In the genomic region with DNA sequence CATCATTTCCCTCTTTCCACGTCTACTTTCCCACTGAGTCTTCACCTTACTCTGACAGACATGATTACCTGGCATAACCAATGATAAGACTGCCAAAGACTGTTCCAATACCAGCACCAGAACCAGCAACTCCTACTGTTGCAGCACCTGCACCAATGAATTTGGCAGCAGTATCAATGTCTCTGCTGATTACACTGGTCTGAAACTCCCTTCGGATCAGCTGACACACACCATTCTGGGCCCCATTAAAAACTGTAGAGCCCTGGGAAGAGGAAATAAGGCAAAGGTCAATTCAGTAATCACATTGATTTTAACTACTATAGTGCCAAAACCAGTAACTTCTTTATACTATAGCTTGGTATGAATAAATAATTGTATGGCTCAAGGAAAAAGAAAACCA, we compare ENCODE assay signal across 22 mouse cellular contexts. TPM values are rescaled to one million over a fixed set of nuclear protein-coding genes. Genes with fewer than 3 reads are reported as not detected.
A peak's percentile ranks its signal among the peaks of the same experiment; 100 is the strongest.
DNase-seq lines count a peak whose midpoint lies in the region; ATAC-seq and TF ChIP-seq lines count a peak whose summit lies in the region.
"Had no signal": no experiment of that assay in that cellular context is flagged by ENCODE, and none has a peak within 500 bp of the region (broad histone marks: within the 10 kb centered on the region; RNA-seq: fewer than 3 reads in every experiment).

No protein-coding gene starts in this region.

- H3K27ac ChIP-seq in heart, adult 2 months, result no peak overlapping the region
- H3K27ac ChIP-seq in kidney, postnatal 0 days, result no peak overlapping the region
- no peak overlapping the region for H3K27ac ChIP-seq in kidney, embryonic 15.5 days
- H3K27ac ChIP-seq in heart, postnatal 0 days (ENCODE audit: low read depth), result 0 out of 2 replicates have a peak overlapping the region, but pooled peaks have one; percentile 10
- H3K27ac ChIP-seq in liver, embryonic 15.5 days (replicated peaks), result no peak overlapping the region
- H3K27ac ChIP-seq in midbrain, embryonic 14.5 days (replicated peaks; ENCODE audit: low read depth, low read length), result no peak overlapping the region
- H3K27ac ChIP-seq: embryonic facial prominence, embryonic 15.5 days; forebrain, embryonic 13.5 days; hindbrain, embryonic 15.5 days; limb, embryonic 15.5 days; neural tube, embryonic 12.5 days; stomach, postnatal 0 days had no signal

- intact Hi-C loops in heart, adult 2 months (cut with DNase I), result no loop called here
- intact Hi-C loops in heart, postnatal 25 days (cut with DNase I), result no loop called here

- no peaks in the 10 kb centered on the region for H3K9me3 ChIP-seq in kidney, postnatal 0 days (replicated peaks; ENCODE audit: low read length)
- no peaks in the 10 kb centered on the region for H3K9me3 ChIP-seq in kidney, embryonic 15.5 days (replicated peaks)
- no peaks in the 10 kb centered on the region for H3K9me3 ChIP-seq in heart, postnatal 0 days (replicated peaks; ENCODE audit: control insufficient read depth, low read length)
- H3K9me3 ChIP-seq in liver, embryonic 15.5 days (replicated peaks), result no peaks in the 10 kb centered on the region
- H3K9me3 ChIP-seq in midbrain, embryonic 14.5 days (ENCODE audit: control insufficient read depth, low read length), result no peaks in the 10 kb centered on the region
- H3K9me3 ChIP-seq: embryonic facial prominence, embryonic 15.5 days; forebrain, embryonic 13.5 days; hindbrain, embryonic 15.5 days; limb, embryonic 15.5 days; megakaryocyte, embryonic 14.5 days; neural tube, embryonic 12.5 days had no signal

- ATAC-seq in kidney, postnatal 0 days (replicated peaks; ENCODE audit: low FRiP score, low read depth), result no peak
- no peak for ATAC-seq in kidney, embryonic 15.5 days (replicated peaks; ENCODE audit: low FRiP score)
- no peak for ATAC-seq in heart, postnatal 0 days (ENCODE audit: insufficient read depth, low read depth)
- no peak for ATAC-seq in liver, embryonic 15.5 days (ENCODE audit: insufficient read depth)
- no peak for ATAC-seq in midbrain, embryonic 14.5 days (ENCODE audit: low FRiP score, low TSS enrichment)
- ATAC-seq: forebrain, embryonic 13.5 days had no signal

- peaks cover 2% of the 10 kb centered on the region; the same call in 1 of the 2 replicates for H3K79me2 ChIP-seq in heart, adult 2 months (replicated peaks; ENCODE audit: control insufficient read depth, insufficient read depth, low read length)

- H3K9ac ChIP-seq in heart, adult 2 months (ENCODE audit: low read depth, low read length), result no peak overlapping the region
- no peak overlapping the region for H3K9ac ChIP-seq in kidney, postnatal 0 days (ENCODE audit: low read depth, low read length)
- no peak overlapping the region for H3K9ac ChIP-seq in kidney, embryonic 15.5 days
- no peak overlapping the region for H3K9ac ChIP-seq in heart, postnatal 0 days (replicated peaks; ENCODE audit: low read depth, low read length)
- no peak overlapping the region for H3K9ac ChIP-seq in liver, embryonic 15.5 days
- H3K9ac ChIP-seq in midbrain, embryonic 14.5 days (replicated peaks; ENCODE audit: low read length), result no peak overlapping the region
- H3K9ac ChIP-seq: embryonic facial prominence, embryonic 15.5 days; forebrain, embryonic 13.5 days; limb, embryonic 15.5 days; neural tube, embryonic 12.5 days had no signal

- peaks cover 3% of the 10 kb centered on the region for H3K4me1 ChIP-seq in heart, adult 2 months (ENCODE audit: control insufficient read depth, insufficient read depth, low read length)
- no peaks in the 10 kb centered on the region for H3K4me1 ChIP-seq in kidney, postnatal 0 days (replicated peaks; ENCODE audit: insufficient read depth, low read length)
- peaks cover 17% of the 10 kb centered on the region for H3K4me1 ChIP-seq in kidney, embryonic 15.5 days
- no peaks in the 10 kb centered on the region; the same call in 1 of the 2 replicates for H3K4me1 ChIP-seq in heart, postnatal 0 days (ENCODE audit: control insufficient read depth, insufficient read depth)
- peaks cover 37% of the 10 kb centered on the region for H3K4me1 ChIP-seq in liver, embryonic 15.5 days (replicated peaks)
- peaks cover 12% of the 10 kb centered on the region for H3K4me1 ChIP-seq in midbrain, embryonic 14.5 days (ENCODE audit: control insufficient read depth, insufficient read depth, low read length)

- TF ChIP-seq EP300 in heart, adult 2 months (IDR thresholded peaks at IDR 0.05; ENCODE audit: insufficient read depth, low read depth, low read length), result no peak
- TF ChIP-seq EP300 in heart, postnatal 0 days (IDR thresholded peaks at IDR 0.05; ENCODE audit: low read depth), result no peak

- H3K36me3 ChIP-seq in heart, adult 2 months (ENCODE audit: control insufficient read depth, insufficient read depth, low read length), result peaks cover 30% of the 10 kb centered on the region
- H3K36me3 ChIP-seq in kidney, postnatal 0 days (ENCODE audit: insufficient read depth, low read length), result peaks cover 25% of the 10 kb centered on the region
- H3K36me3 ChIP-seq in kidney, embryonic 15.5 days, result peaks cover 43% of the 10 kb centered on the region
- peaks cover 28% of the 10 kb centered on the region for H3K36me3 ChIP-seq in heart, postnatal 0 days (replicated peaks; ENCODE audit: control insufficient read depth, insufficient read depth, low read length)
- peaks cover 37% of the 10 kb centered on the region for H3K36me3 ChIP-seq in liver, embryonic 15.5 days (replicated peaks)
- H3K36me3 ChIP-seq in midbrain, embryonic 14.5 days (ENCODE audit: control insufficient read depth, insufficient read depth, low read length), result peaks cover 33% of the 10 kb centered on the region

- peak overlapping the region; percentile 30 for H3K4me2 ChIP-seq in kidney, postnatal 0 days (ENCODE audit: low read length)
- no peak overlapping the region for H3K4me2 ChIP-seq in kidney, embryonic 15.5 days
- peak overlapping the region; percentile 51 for H3K4me2 ChIP-seq in heart, postnatal 0 days (ENCODE audit: low read depth, low read length)
- H3K4me2 ChIP-seq in liver, embryonic 15.5 days, result 0 out of 2 replicates have a peak overlapping the region, but pooled peaks have one; percentile 6
- H3K4me2 ChIP-seq in midbrain, embryonic 14.5 days (ENCODE audit: low read length), result no peak overlapping the region

- TF ChIP-seq POLR2A in heart, adult 2 months (IDR thresholded peaks at IDR 0.05; ENCODE audit: insufficient read depth, low read depth, low read length), result no peak

- DNase-seq in heart, adult 2 months, result no peak
- no peak for DNase-seq in heart, postnatal 25 days (ENCODE audit: low spot score)
- no peak for DNase-seq in kidney, postnatal 0 days (ENCODE audit: low spot score)
- no peak for DNase-seq in heart, postnatal 0 days (ENCODE audit: low spot score)
- DNase-seq in midbrain, embryonic 14.5 days, result no peak
- DNase-seq in adrenal gland, postnatal 4 days (ENCODE audit: low spot score in 2 of 2), result no peak
- DNase-seq: adrenal gland, postnatal 36 days; B cell, adult 2 months; cerebellum, postnatal 10 days; kidney, adult 8-10 months; lung, postnatal 10 days; right cerebral cortex, postnatal 14 days; thymus, postnatal 36 days had no signal

- H3K27me3 ChIP-seq in heart, adult 2 months (ENCODE audit: control insufficient read depth, insufficient read depth, low read length), result no peaks in the 10 kb centered on the region
- no peaks in the 10 kb centered on the region for H3K27me3 ChIP-seq in kidney, postnatal 0 days (ENCODE audit: insufficient read depth, low read length)
- no peaks in the 10 kb centered on the region for H3K27me3 ChIP-seq in kidney, embryonic 15.5 days
- no peaks in the 10 kb centered on the region for H3K27me3 ChIP-seq in heart, postnatal 0 days (ENCODE audit: control insufficient read depth, insufficient read depth, low read length)
- H3K27me3 ChIP-seq in liver, embryonic 15.5 days, result no peaks in the 10 kb centered on the region
- no peaks in the 10 kb centered on the region for H3K27me3 ChIP-seq in midbrain, embryonic 14.5 days (ENCODE audit: control insufficient read depth, insufficient read depth, low read length)
- H3K27me3 ChIP-seq: embryonic facial prominence, embryonic 15.5 days; forebrain, embryonic 13.5 days; hindbrain, embryonic 15.5 days; limb, embryonic 15.5 days; megakaryocyte, embryonic 14.5 days; neural tube, embryonic 12.5 days had no signal

- peak overlapping the region; percentile 88; the same call in 1 of the 2 replicates for H3K4me3 ChIP-seq in heart, adult 2 months
- H3K4me3 ChIP-seq in kidney, postnatal 0 days (replicated peaks; ENCODE audit: low read depth, low read length), result no peak overlapping the region
- H3K4me3 ChIP-seq in kidney, embryonic 15.5 days (replicated peaks), result no peak overlapping the region
- H3K4me3 ChIP-seq in heart, postnatal 0 days (ENCODE audit: low read depth, low read length), result peak overlapping the region; percentile 97
- H3K4me3 ChIP-seq in liver, embryonic 15.5 days (replicated peaks), result no peak overlapping the region
- no peak overlapping the region for H3K4me3 ChIP-seq in midbrain, embryonic 14.5 days (replicated peaks; ENCODE audit: low read depth, low read length)
- H3K4me3 ChIP-seq: neural tube, embryonic 12.5 days had no signal

- WGBS in heart, adult 2 months, result 59% methylated on average over 2 of the region's 2 CpGs
- whole genome bisulfite sequencing in kidney, postnatal 0 days, result 84% methylated on average over 2 of the region's 2 CpGs
- WGBS in kidney, embryonic 15.5 days, result 95% methylated on average over 2 of the region's 2 CpGs
- 51% methylated on average over 2 of the region's 2 CpGs for WGBS in heart, postnatal 0 days
- 78% methylated on average over 2 of the region's 2 CpGs for WGBS in liver, embryonic 15.5 days (ENCODE audit: insufficient replicate concordance)
- WGBS in midbrain, embryonic 14.5 days, result 95% methylated on average over 2 of the region's 2 CpGs

- TF ChIP-seq CTCF in heart, adult 2 months (IDR thresholded peaks at IDR 0.05), result no peak
- TF ChIP-seq CTCF in kidney, postnatal 0 days (IDR thresholded peaks at IDR 0.05; ENCODE audit: low read depth), result no peak
- TF ChIP-seq CTCF in heart, postnatal 0 days (IDR thresholded peaks at IDR 0.05; ENCODE audit: low read depth), result no peak

RNA-seq across cellular contexts. Expression of a gene that starts 2.0 kb away (rescaled TPM):
- 1,000 to 10,000 TPM; 3,018 to 3,425 TPM for total RNA-seq in heart, adult 2 months (2021)
- 2,742 and 4,242 TPM in 2 replicates for polyA plus RNA-seq in heart, adult 2 months (2012; rRNA removed)
- 1,000 to 10,000 TPM; 3,810 to 3,884 TPM for total RNA-seq in heart, postnatal 25 days (2021)
- 2,509 and 2,635 TPM in 2 replicates for polyA plus RNA-seq in kidney, postnatal 0 days (2015; fragmentation: Nextera tagmentation; extraction: Ambion mirVana)
- 1,335 and 1,460 TPM in 2 replicates for polyA plus RNA-seq in kidney, embryonic 15.5 days (2015; fragmentation: Nextera tagmentation; extraction: Ambion mirVana)
- 1,707 and 1,861 TPM in 2 replicates for total RNA-seq in heart, postnatal 0 days (2014; rRNA removed; ENCODE audit: low replicate concordance)
- 6,428 and 6,542 TPM in 2 replicates for polyA plus RNA-seq in heart, postnatal 0 days (2015; fragmentation: Nextera tagmentation; extraction: Ambion mirVana)
- polyA plus RNA-seq in liver, embryonic 15.5 days (2015; fragmentation: Nextera tagmentation; extraction: Ambion mirVana), result 610 and 686 TPM in 2 replicates
- 1,023 and 1,183 TPM in 2 replicates for polyA plus RNA-seq in midbrain, embryonic 14.5 days (2014; fragmentation: Nextera tagmentation; extraction: Ambion mirVana)
- 100 to 1,000 TPM; 849 to 850 TPM for total RNA-seq in adrenal gland, postnatal 4 days (2021)

RNA-seq across cellular contexts. Expression of a gene that starts 16.7 kb away (rescaled TPM):
- total RNA-seq in heart, adult 2 months (2021), result 10 to 100 TPM; 39.9 to 46.0 TPM
- polyA plus RNA-seq in heart, adult 2 months (2012; rRNA removed), result 10.4 and 17.6 TPM in 2 replicates
- 10 to 100 TPM; 37.2 to 45.5 TPM for total RNA-seq in heart, postnatal 25 days (2021)
- polyA plus RNA-seq in kidney, postnatal 0 days (2015; fragmentation: Nextera tagmentation; extraction: Ambion mirVana), result 38.5 and 41.3 TPM in 2 replicates
- 72.9 and 76.7 TPM in 2 replicates for polyA plus RNA-seq in kidney, embryonic 15.5 days (2015; fragmentation: Nextera tagmentation; extraction: Ambion mirVana)
- total RNA-seq in heart, postnatal 0 days (2014; rRNA removed; ENCODE audit: low replicate concordance), result 21.7 and 30.6 TPM in 2 replicates
- 27.1 and 29.3 TPM in 2 replicates for polyA plus RNA-seq in heart, postnatal 0 days (2015; fragmentation: Nextera tagmentation; extraction: Ambion mirVana)
- 16.7 and 18.4 TPM in 2 replicates for polyA plus RNA-seq in liver, embryonic 15.5 days (2015; fragmentation: Nextera tagmentation; extraction: Ambion mirVana)
- 101 and 122 TPM in 2 replicates for polyA plus RNA-seq in midbrain, embryonic 14.5 days (2014; fragmentation: Nextera tagmentation; extraction: Ambion mirVana)
- 10 to 100 TPM; 78.5 to 81.2 TPM for total RNA-seq in adrenal gland, postnatal 4 days (2021)

Comparison
In these comparisons a context has a peak if more than half of its experiments do, and no peak if none do; other contexts are left out.
1. H3K4me2 ChIP-seq: peak in kidney, postnatal 0 days (single experiment), heart, postnatal 0 days (single experiment) and liver, embryonic 15.5 days (single experiment); none in kidney, embryonic 15.5 days (single experiment) and midbrain, embryonic 14.5 days (single experiment).
2. H3K4me3 ChIP-seq: peak in heart, adult 2 months (single experiment) and heart, postnatal 0 days (single experiment); none in kidney, postnatal 0 days (single experiment), kidney, embryonic 15.5 days (single experiment), liver, embryonic 15.5 days (single experiment) and midbrain, embryonic 14.5 days (single experiment).